Mouse (Mus musculus): Measurements from ENCODE around the gene Izumo1r. TPM values are rescaled to one million over a fixed set of nuclear protein-coding genes. Genes with fewer than 3 reads are reported as not detected.

Izumo1r gene
- not detected for total RNA-seq (2021)
- long read RNA-seq, experiment 1, result 0 reads
- long read RNA-seq, experiment 2, result 0 reads

DNA sequence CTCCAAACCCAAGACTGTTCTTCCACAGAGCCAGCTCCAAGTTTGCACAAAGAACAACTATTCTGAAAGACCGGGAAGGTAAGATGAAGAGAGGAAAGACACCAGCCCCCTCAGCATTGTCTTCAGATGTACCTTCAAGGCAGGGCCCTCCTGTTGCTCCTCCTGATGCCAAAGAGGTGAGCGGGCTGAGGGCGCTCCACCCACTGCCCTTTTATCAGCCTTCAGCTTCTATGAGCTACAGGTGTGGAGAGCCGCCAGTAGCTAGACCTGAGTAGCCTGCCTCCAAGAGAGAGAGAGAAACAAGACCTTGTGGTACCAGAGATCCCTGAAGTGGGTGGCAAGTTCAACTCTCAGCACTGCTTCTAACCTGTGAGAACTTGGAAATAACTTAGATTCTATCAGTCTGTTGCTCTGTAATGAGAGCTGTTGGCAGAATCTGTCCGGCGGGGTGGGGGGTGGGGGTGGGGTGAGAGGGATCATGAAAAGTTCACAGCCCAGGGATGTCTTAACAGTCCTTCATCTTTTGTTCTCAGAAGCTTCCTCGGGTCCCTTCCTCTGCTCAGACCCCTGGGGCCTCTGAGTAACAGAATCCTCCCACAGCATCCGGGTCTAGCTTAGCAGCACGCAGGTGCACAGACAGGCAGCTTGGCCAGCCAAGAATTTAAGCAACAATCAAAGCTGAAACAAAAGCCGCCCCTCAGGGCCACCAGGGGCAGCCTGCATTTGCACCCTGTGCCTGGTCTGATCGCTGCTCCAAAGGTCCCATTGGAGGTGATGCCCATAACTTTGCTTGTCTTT is at the start of gene Izumo1r:
Gene Izumo1r (minus strand): TSS at position 369 of the 798 bp plus-strand sequence.
- H3K4me3 ChIP-seq, result no peak within 1 kb of the TSS
- no peak for TF ChIP-seq CTCF (conservative IDR thresholded peaks at IDR 0.05)
- no peak for DNase-seq (ENCODE audit: low spot score in 2 of 2)
- H3K27ac ChIP-seq, result no peak within 1 kb of the TSS

DNA sequence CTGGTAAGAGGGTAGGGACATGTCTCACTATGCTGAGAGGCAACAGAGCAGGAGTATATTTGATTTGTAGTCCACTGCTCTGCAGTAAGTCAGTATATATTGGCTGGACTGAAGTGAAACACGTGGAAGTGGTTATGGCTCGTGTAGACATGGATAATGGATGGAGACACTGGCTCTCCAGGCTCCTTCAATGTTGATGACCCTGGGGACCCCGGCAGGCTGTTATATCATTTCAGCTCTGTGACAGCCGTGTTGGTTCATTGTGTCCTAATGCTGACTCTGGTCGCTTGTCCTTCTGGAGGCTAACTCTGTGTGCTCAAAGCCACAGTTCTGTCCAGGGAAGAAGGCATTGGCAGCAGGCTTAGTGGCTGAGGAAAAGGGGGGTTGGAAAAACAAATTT is 47.3 kb upstream of the Izumo1r start:
- Histone ChIP-seq H3K27ac (no peak overlapping the region), H3K4me3 (no peak overlapping the region)
- TF ChIP-seq CTCF (conservative IDR thresholded peaks at IDR 0.05), result no peak
- no peak for DNase-seq (ENCODE audit: low spot score in 2 of 2)

DNA sequence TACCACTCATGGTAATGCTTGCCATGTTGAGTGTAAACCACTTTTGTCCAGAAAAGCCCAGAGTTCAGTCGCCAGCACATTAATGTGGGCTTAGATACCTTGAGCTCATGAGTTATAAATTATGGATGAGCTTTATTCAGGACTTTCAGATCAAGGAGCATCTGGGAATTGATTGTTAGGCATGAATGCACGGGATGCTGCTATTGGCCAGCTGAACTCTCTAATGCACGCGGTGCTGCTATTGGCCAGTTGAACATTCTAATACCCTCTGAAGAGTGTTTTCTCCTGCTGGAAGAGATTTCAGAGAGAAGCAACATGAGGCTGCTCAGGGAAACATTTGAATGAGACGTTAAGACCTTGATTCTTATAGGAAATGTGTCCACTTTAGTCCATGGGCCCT is 45.1 kb upstream of the Izumo1r start:
- DNase-seq (ENCODE audit: low spot score in 2 of 2), result no peak
- Histone ChIP-seq H3K4me3 (no peak overlapping the region), H3K27ac (no peak overlapping the region)
- no peak for TF ChIP-seq CTCF (conservative IDR thresholded peaks at IDR 0.05)

DNA sequence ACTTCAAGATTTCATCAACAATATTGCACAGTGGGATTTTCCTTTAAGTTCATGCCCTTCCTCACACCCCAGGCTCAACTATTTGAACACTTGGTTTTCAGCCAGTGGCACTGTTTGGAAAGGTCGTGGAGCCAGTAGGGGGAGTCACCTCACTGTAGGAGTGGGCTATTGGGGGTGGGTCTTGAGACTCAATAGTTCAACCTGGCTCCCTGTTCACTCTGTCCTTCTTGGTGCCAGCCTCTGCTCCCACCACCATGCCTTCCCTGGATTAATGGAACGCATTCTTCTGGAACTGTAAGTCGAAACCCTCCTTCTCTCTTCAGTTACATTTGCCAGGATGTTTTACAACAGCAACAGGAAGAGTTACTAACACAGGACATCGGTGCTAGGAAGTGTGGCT is 42.9 kb upstream of the Izumo1r start:
- TF ChIP-seq CTCF (conservative IDR thresholded peaks at IDR 0.05), result no peak
- H3K4me3 ChIP-seq, result no peak overlapping the region
- H3K27ac ChIP-seq, result no peak overlapping the region
- DNase-seq (ENCODE audit: low spot score in 2 of 2), result no peak

DNA sequence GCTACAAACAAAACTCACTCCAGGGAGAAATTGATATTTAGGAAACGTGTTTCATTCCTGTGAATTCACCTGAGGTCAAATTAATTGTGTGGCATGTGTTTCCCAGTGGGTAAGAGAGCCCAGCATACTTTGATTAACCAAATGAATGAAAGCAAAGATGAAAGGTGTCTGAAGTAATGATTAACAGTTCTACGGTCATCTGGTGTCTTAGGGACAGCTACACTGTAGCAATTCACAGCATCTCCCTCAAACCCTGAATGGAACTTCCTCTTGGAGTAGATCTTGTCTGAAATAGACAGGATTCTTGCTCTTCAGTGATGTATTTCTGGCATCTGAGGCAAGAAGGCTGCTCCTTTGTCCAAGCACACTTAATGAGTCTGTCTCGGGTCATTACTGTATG is 42.2 kb upstream of the Izumo1r start:
- H3K27ac ChIP-seq, result no peak overlapping the region
- no peak overlapping the region for H3K4me3 ChIP-seq
- TF ChIP-seq CTCF (conservative IDR thresholded peaks at IDR 0.05), result no peak
- DNase-seq (ENCODE audit: low spot score in 2 of 2), result no peak

DNA sequence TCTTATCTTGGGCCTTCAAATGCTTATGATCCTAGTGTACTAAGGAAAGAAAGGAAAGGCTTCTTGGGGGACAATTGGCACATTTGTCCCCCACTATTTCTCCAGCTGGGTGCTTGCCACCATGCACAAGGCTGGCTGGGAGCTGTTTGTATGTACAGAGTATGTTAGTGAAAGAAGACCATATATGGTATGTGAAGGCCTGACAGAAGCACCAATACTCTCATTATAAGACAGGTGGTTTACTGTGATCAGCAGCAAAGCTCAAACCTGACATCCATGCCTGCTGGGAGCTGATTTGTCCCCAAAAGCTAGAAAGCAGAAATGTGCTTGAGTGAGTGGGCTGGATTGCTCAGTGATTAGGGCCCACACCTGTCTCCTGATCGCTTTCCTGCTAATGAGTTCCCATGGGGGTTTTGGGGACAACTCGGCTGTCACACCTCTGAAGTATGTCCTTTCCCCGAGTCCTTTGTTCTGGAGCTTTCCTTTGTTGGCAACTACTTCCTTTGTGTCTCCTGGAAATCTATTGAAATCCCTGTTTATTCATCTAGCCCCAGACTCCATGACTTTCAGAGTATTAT is 38.5 kb upstream of the Izumo1r start:
- no peak for TF ChIP-seq CTCF (conservative IDR thresholded peaks at IDR 0.05)
- H3K27ac ChIP-seq, result no peak overlapping the region
- H3K4me3 ChIP-seq, result no peak overlapping the region
- no peak for DNase-seq (ENCODE audit: low spot score in 2 of 2)

DNA sequence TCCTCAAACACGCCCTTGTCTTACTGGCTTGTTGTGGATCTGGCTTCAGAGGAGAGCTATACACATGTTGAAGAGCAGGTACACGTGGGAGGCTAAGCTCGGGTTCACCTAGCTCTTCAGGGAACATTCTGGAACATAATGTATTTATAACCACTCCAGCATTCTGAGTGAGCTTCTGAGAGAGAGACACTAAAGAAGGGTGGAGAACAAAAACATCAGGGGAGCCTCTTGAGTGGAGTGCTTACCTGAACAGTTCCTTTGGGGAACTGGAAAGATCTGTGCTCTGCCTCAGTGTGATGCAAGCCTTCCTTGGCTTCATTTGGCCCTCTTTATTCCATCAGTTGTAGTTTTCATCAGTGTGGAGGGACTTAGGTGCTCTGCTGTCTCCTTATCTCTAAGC is 35.9 kb upstream of the Izumo1r start:
- Histone ChIP-seq H3K27ac (no peak overlapping the region), H3K4me3 (no peak overlapping the region)
- TF ChIP-seq CTCF (conservative IDR thresholded peaks at IDR 0.05), result no peak
- DNase-seq (ENCODE audit: low spot score in 2 of 2), result no peak

DNA sequence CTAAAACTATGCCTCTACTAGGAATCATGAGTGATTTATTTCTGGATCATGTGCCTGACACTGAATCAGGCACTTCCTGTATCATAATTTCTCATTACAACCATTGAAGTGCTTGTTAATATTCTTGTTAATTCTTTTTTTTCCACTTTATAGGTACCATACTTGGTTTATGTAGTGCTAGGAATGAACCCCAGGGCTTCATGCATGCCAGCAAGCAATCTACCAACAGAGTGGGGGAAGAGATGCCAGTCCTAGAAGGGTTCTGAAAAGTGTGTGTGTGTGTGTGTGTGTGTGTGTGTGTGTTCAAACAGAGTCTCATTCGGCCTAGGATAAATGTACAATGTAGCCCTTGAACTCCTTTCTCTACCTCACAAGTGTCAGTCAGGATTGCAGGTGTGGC is 33.6 kb upstream of the Izumo1r start:
- Histone ChIP-seq H3K27ac (no peak overlapping the region), H3K4me3 (no peak overlapping the region)
- no peak for TF ChIP-seq CTCF (conservative IDR thresholded peaks at IDR 0.05)
- no peak for DNase-seq (ENCODE audit: low spot score in 2 of 2)

DNA sequence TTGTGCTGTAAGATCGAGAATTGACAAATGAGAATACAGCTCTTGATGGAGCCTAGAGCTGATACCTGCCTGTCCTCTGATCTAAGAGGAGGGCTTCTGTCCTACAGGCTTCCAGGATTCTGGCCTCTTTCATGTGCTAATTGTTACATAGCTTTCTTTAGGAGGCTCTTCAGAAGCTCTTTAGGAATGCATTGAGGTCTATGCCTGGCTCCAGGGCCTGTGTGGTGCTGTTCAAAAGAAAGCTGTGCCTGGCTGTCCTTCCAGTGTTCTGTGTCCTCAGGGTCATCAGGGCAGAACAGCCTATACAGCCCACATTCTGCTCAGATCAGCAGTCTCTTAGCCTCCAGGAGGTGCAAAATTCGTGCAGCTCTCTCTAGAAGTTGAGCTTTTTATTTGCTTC is 31.1 kb upstream of the Izumo1r start:
- H3K27ac ChIP-seq, result no peak overlapping the region
- no peak for DNase-seq (ENCODE audit: low spot score in 2 of 2)
- H3K4me3 ChIP-seq, result no peak overlapping the region
- TF ChIP-seq CTCF (conservative IDR thresholded peaks at IDR 0.05), result no peak

DNA sequence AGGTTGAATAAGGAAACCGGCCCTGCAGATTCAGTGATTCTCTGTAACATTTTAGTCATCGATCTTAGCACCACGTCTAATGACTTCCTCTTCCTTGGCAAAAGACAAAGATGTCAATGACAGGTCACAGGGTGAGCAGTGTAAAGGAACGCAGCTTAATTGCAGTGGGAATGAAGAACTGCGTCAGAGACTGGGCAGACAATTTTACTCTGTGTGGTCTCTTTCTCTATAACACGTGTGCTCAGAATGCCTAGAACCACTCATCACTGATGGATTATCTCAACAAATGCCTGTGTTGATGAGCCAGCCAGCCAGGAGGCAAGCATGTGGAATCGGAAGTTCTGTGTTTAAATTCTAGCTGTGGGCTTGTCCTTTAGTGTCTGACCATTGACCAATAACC is 28.2 kb upstream of the Izumo1r start:
- H3K4me3 ChIP-seq, result no peak overlapping the region
- no peak for DNase-seq (ENCODE audit: low spot score in 2 of 2)
- TF ChIP-seq CTCF (conservative IDR thresholded peaks at IDR 0.05), result no peak
- no peak overlapping the region for H3K27ac ChIP-seq

DNA sequence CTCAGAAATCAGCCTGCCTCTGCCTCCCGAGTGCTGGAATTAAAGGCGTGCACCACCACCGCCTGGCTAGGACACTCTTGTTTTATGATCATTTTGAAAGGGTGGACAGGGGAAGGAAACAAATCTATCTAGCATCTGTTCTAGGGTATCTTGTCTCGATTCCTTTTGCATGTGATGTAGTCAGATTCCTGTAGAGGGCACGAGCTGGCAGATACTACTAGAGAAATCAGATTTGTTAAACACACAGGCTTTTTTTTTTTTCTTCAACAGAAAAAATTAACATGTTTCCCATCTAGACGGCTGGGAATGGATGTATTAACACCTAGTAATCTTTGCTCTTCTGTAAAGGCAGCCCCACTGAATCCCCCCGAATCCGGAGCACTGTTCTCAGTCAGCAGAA is 27.5 kb upstream of the Izumo1r start:
- no peak overlapping the region for H3K4me3 ChIP-seq
- DNase-seq (ENCODE audit: low spot score in 2 of 2), result no peak
- no peak overlapping the region for H3K27ac ChIP-seq
- TF ChIP-seq CTCF (conservative IDR thresholded peaks at IDR 0.05), result peak; percentile 58

DNA sequence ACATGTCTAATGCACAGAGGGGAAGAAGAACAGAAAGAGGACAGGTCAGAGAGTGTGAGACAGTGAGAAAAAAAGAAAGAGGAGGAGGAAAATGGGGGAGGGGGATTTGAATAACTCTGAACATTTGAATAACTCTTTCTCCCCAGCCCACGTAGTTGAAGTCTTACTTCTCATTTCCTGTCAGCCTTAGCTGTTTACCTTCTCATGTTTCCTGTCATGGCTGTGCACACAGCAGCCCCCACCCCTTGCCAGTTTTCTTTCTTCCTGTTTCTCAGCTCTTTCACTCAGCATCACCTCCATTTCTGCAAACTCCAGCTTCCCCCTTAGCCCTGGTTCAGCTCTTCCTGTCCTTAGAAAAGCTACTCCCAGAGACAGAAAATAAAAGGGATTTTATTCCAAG is 22.8 kb upstream of the Izumo1r start:
- Histone ChIP-seq H3K27ac (no peak overlapping the region), H3K4me3 (no peak overlapping the region)
- no peak for DNase-seq (ENCODE audit: low spot score in 2 of 2)
- TF ChIP-seq CTCF (conservative IDR thresholded peaks at IDR 0.05), result no peak

DNA sequence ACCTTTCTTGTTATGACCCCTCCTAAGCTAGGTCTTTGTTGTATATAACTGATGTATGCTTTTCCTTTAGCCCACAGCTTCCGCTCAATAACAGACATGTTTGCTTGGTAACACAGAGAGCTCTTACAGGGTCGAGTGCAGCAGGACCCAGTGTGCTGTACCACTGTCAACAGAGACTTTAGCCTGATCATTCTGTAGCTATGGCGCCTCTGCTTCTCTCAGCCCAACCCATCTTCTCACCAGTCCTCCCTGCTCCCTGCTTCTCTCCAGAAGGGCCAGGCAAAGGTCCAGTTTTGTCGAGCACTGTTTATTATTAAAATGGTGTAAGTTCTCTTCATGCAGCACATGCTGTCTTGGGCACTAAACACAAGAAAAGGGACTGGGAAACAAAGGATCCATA is 19.9 kb upstream of the Izumo1r start:
- TF ChIP-seq CTCF (conservative IDR thresholded peaks at IDR 0.05), result no peak
- no peak overlapping the region for H3K27ac ChIP-seq
- no peak overlapping the region for H3K4me3 ChIP-seq
- DNase-seq (ENCODE audit: low spot score in 2 of 2), result no peak

DNA sequence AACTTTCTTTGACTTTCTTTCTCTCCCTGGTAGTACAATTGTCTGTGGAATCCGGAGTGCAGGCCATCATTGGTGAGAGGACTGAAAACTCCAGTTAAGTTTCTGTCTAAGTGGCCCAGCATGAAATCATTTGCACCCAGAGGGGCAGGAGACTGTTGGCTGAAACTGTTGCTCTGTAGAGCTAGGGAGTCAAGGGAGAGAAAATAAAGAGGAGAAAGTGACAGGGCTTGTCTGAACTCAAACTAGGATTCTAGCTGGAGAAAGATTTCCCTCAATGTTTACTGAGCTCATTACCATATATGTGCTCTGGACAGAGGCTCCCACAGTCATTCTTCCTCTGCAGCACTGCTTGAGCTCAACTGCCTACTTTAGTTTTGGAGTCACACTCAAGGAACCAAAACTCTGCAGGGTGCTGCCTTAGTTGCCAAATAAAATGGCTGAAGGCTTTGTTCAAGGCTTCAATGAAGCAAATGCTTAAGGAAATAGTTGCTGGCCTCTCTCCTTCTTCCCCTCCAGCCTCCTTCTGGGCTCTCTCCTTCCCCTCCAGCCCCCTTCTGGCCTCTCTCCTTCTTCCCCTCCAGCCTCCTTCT is 18.3 kb upstream of the Izumo1r start:
- TF ChIP-seq CTCF (conservative IDR thresholded peaks at IDR 0.05), result no peak
- no peak overlapping the region for H3K4me3 ChIP-seq
- no peak overlapping the region for H3K27ac ChIP-seq
- no peak for DNase-seq (ENCODE audit: low spot score in 2 of 2)

All from layer of hippocampus, adult 2 months (tissue).